Mouse (Mus musculus) hindbrain, embryonic 16.5 days (tissue): Measurements from ENCODE around the gene Chrnb1. TPM values are rescaled to one million over a fixed set of nuclear protein-coding genes. Genes with fewer than 3 reads are reported as not detected.

ENCODE experiments used
- ATAC-seq: fragments of 200-750 bp; cut with Nextera tagmentation; 2 replicates; pipeline ENCODE4 v1.8.0; 2017; ENCODE audit warnings: moderate TSS enrichment, moderate library complexity
- H3K27ac ChIP-seq: fragments of 300-500 bp; sonication (generic); 2 replicates; pipeline ENCODE4 v1.5.1; 2014; ENCODE audit warnings: low read depth, mild to moderate bottlenecking, control low read depth, low read length, moderate library complexity
- H3K27me3 ChIP-seq: fragments of 300-500 bp; sonication (generic); replicated peaks from 2 replicates; pipeline ENCODE4 v1.6.1; 2014; ENCODE audit warnings: low read length; ENCODE audit not compliant: control insufficient read depth, insufficient read depth
- H3K36me3 ChIP-seq: fragments of 300-500 bp; sonication (generic); 2 replicates; pipeline ENCODE4 v1.6.1; 2014; ENCODE audit warnings: mild to moderate bottlenecking, low read length, moderate library complexity, mixed read lengths; ENCODE audit not compliant: control insufficient read depth, insufficient read depth
- H3K4me1 ChIP-seq: fragments of 300-500 bp; sonication (generic); 2 replicates; pipeline ENCODE4 v1.6.1; 2014; ENCODE audit warnings: low read depth, low read length; ENCODE audit not compliant: control insufficient read depth, insufficient read depth
- H3K4me2 ChIP-seq: fragments of 300-500 bp; sonication (generic); 2 replicates; pipeline ENCODE4 v1.6.1; 2014; ENCODE audit warnings: mild to moderate bottlenecking, low read length, control low read depth, moderate library complexity
- H3K4me3 ChIP-seq: fragments of 300-500 bp; sonication (generic); 2 replicates; pipeline ENCODE4 v1.5.1; 2014; ENCODE audit warnings: mild to moderate bottlenecking, low read length, control low read depth, moderate library complexity
- H3K9ac ChIP-seq: fragments of 300-500 bp; sonication (generic); 2 replicates; pipeline ENCODE4 v1.6.1; 2014; ENCODE audit warnings: low read depth, mild to moderate bottlenecking, control low read depth, low read length, moderate library complexity
- H3K9me3 ChIP-seq: fragments of 300-500 bp; sonication (generic); 2 replicates; pipeline ENCODE4 v1.6.1; 2014; ENCODE audit warnings: mild to moderate bottlenecking, low read length, moderate library complexity; ENCODE audit not compliant: control insufficient read depth
- WGBS: fragments of 180-500 bp; shearing (Covaris S2); extraction: QIAGEN DNeasy Blood & Tissue Kit; methylation state at CpG from one replicate; pipeline ENCODE4 v1.1.7; 2014; 5-methylcytosine and 5-hydroxymethylcytosine counted together
- polyA plus RNA-seq: library from polyadenylated mRNA; unstranded; fragments of >200 nt; fragmentation: Nextera tagmentation; extraction: Ambion mirVana; gene quantifications from 2 replicates; pipeline ENCODE4 v1.2.1, GENCODE M21; 2015

Gene Chrnb1
- polyA plus RNA-seq, 1 experiment from 2014 or later, result 1.4 TPM

DNA sequence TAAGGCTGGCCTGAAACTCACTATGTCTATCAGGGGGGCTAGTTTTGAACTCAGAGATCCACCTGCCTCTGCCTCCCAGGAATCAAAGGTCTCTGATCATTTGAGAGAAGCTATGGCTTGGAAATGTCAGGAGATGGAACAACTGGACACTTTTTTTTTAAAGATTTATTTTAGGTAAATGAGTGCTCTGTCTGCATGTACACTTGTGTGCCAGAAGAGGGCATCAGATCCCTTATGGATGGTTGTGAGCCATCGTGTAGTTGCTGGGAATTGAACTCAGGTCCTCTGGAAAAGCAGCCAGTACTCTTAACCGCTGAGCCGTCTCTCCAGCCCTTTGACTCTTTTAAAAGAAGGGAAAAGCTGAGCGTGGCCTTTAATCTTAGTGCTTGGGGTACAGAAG lies 10.6 kb upstream of the Chrnb1 start:
- Histone ChIP-seq H3K4me2 (no peak overlapping the region), H3K4me1 (peaks cover 32% of the 10 kb centered on the region), H3K27me3 (peaks cover 21% of the 10 kb centered on the region), H3K9ac (no peak overlapping the region), H3K27ac (no peak overlapping the region), H3K4me3 (no peak overlapping the region), H3K36me3 (no peaks in the 10 kb centered on the region), H3K9me3 (no peaks in the 10 kb centered on the region)
- WGBS, result 79% methylated on average over 4 of the region's 4 CpGs
- no peak for ATAC-seq

DNA sequence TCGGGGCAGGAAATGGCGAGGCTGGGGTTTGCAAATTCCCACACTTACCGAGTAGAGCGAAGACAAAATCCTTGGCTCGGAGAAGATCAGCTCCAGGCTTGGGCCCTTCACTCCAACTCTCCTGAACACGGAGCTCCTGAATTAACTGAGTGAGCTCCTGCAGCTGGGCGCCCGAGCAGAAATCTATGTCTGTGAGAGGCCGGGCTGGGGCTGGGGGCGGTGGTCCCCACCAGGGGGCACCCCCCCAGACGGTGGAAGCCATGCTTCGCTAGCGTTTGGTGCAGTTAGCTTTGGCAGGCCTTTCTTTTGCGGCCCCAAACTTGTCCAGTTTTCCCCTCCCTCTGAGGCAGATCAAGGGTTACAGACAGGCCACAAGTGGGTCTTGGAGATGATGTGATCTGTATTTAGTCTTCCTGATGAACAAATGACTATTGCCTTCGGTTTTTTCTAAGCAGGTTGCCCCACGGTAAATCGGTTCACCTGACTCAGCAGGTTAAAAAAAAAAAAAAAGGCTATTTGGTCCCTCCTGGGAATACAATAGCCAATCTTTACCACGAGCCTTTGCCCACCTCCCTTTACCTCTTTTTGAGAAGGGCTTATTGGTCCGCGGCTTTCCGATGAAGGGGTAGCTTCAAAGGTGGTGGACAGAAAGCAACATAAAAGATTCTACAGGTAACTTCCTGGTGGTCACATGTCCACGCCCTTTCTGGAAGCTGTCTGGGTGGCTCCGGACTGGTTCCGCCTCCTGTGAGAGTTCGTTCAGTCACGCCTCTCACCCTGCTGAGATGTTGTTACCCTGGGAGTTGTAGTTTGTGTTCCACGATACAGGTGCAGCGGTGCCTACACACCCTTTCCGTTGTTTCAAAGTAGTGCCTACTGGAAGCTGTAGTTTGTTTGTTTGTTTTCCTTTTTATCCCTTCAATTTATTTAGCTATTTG lies 9.5 kb upstream of the Chrnb1 start, which contains the start of gene Tmem102:
Gene Tmem102 (minus strand): TSS at position 653 of the 938 bp plus-strand sequence.
- peak within 1 kb of the TSS; percentile 8 for H3K4me3 ChIP-seq
- 7% methylated on average over 29 of the region's 29 CpGs for WGBS
- no peak within 1 kb of the TSS for H3K27ac ChIP-seq
- H3K9ac ChIP-seq, result peak within 1 kb of the TSS; percentile 35
- no peak for ATAC-seq
- no peaks in the 10 kb centered on the region for H3K9me3 ChIP-seq
- no peaks in the 10 kb centered on the region for H3K36me3 ChIP-seq
- peak within 1 kb of the TSS; percentile 85 for H3K4me2 ChIP-seq
- H3K4me1 ChIP-seq, result peaks cover 38% of the 10 kb centered on the region
- H3K27me3 ChIP-seq, result peaks cover 21% of the 10 kb centered on the region

DNA sequence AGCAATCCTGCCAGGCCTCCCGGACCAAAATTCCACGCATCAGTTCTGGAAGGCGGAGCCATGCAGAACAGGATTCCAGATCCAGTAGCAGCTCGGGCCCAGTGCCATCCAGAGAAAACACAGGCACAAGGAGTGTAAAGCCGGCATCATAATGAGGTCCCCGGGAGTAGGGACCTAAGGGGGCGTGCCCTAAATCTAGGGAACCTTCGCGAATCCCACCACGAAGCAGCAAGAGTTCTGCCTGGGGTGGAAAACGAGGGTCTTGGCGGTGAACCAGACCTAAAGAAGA lies 8.9 kb upstream of the Chrnb1 start:
- peak overlapping the region; percentile 35 for H3K9ac ChIP-seq
- no peak for ATAC-seq
- H3K27me3 ChIP-seq, result peaks cover 21% of the 10 kb centered on the region
- H3K4me1 ChIP-seq, result peaks cover 44% of the 10 kb centered on the region
- no peaks in the 10 kb centered on the region for H3K36me3 ChIP-seq
- H3K4me3 ChIP-seq, result peak overlapping the region; percentile 8
- 6% methylated on average over 12 of the region's 12 CpGs for WGBS
- no peak overlapping the region for H3K27ac ChIP-seq
- H3K9me3 ChIP-seq, result no peaks in the 10 kb centered on the region
- H3K4me2 ChIP-seq, result peak overlapping the region; percentile 85

DNA sequence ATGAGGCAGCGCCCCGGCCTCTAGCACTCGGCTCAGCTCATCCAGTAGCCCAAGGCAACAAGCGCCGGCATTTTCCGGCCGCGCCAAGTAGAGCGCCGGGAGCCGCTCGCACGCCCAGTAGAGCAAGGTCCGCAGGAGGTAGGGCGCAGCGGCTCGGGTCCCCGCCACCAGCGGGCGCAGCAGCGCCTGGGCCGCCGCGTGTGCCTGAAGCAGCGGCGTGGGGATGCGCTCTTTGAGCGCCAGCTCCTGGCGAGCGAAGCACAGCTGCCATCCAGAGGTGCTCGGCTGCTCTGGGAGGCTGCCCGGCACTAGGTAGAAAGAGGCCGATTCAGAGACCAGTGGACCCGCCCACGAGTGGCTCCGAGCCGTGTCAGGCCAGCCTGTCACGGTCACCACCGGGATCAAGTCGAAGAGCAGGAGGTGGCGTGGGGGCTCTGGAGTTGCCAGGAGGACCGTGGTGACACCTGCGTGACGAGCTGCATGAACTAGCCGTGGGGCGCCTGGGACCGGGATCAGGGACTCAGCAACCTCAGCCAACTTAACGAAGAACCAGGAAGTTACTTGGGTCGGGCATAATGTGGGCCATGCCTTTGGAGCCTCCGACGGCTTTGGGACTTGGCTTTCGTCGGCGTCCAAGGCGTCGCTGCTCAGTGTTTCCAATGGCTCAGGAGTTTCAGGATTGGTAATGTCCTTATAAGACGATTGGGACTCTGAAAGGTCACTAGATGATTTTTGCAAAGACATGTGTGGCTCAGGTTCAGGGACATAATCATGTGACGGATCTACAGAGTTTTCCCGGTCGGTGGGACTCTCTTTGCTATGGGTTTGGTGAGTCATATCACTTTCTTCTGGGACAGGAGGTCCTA lies 8.3 kb upstream of the Chrnb1 start:
- peaks cover 49% of the 10 kb centered on the region for H3K4me1 ChIP-seq

DNA sequence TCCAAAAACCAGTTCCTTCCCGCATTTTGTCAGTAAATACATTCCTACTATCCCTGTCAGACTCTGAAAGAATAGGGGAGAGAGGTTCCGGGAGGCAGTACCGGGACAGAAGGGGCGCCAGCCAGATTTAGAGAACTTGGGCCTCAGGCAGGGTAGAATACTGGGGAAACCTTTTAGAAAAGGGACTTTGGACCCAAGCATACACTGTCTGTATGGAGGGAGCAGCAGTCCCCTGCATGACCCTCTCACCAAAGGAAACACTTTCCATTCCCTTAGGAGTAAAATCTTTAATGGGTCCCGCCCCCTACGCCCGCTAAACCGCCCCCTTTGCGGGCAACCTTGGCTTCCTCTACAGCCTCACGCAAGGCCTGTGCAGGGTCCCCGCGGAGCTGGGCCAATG lies 7.6 kb upstream of the Chrnb1 start:
- Histone ChIP-seq H3K9ac (peak overlapping the region; percentile 85), H3K4me2 (peak overlapping the region; percentile 85), H3K9me3 (no peaks in the 10 kb centered on the region), H3K4me3 (peak overlapping the region; percentile 61), H3K27ac (peak overlapping the region; percentile 21), H3K36me3 (no peaks in the 10 kb centered on the region), H3K4me1 (peaks cover 50% of the 10 kb centered on the region), H3K27me3 (peaks cover 18% of the 10 kb centered on the region)
- ATAC-seq, result no peak
- 2% methylated on average over 12 of the region's 12 CpGs for WGBS

More for the DNA sequence above, 8.3 kb upstream of the Chrnb1 start:
- Histone ChIP-seq H3K4me3 (peak overlapping the region; percentile 61), H3K9me3 (no peaks in the 10 kb centered on the region), H3K9ac (peak overlapping the region; percentile 85), H3K27me3 (peaks cover 18% of the 10 kb centered on the region), H3K4me2 (peak overlapping the region; percentile 85), H3K27ac (peak overlapping the region; percentile 21; the same call in 1 of the 2 replicates), H3K36me3 (no peaks in the 10 kb centered on the region)
- ATAC-seq, result peak; percentile 44
- 1% methylated on average over 60 of the region's 60 CpGs for WGBS

DNA sequence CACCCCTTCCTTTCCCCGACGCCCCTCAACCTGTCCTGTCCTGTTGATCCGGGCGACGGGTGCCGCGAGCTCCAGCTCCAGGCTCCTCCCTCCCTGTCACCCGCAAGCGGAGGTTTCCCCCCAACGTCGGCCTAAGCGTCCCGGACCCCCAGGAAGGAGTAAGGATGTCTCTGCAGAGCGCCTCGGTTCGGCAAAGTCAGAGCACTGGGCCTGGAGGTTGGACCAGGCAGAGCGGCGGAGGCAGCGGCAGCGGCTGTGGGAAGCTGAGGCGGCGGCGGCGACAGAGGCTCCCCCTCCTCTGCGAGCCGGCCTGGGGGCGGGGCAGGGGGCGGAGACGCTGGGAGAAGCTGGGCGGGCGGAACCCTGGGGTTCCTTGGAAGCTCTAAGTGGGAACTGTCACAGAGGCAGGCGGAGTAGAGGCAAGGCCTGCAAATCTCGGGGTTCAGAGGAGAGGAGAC lies 6.9 kb upstream of the Chrnb1 start:
- Histone ChIP-seq H3K4me1 (peaks cover 50% of the 10 kb centered on the region), H3K4me2 (peak overlapping the region; percentile 85), H3K27me3 (peaks cover 18% of the 10 kb centered on the region)

DNA sequence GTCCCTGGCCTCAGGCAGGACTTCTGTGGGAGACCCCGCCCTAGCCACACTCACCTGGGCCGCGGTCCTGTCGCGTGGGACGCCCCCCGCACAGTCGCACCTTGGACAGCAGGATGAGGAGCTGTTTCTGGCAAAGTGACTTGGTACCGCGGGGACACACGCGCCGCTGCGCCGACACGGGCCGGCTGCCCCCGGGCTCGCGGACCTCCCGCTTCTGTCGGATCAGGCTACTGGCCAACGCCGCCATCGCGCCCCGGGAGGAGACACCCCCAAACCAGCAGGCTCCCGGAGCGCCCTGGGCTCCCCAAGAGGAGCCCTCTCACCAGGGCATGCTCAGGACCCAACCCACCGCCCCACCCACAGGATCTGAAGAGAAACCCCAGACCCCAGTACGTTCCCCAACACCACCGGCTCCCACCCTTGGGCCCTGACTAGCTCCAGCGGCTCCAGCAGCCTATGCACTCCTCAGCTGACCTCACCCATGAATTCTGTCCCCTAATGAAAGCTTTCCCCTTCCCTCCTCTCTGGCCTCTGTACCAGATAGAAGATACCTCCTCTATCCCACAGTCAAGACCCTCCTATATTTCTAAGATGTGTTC lies 5.7 kb upstream of the Chrnb1 start, which contains the start of gene Fgf11:
Gene Fgf11 (minus strand): TSS at position 479 of the 599 bp plus-strand sequence.
- peak within 1 kb of the TSS; percentile 85 for H3K9ac ChIP-seq
- no peaks in the 10 kb centered on the region for H3K36me3 ChIP-seq
- WGBS, result under 1% methylated on average over 33 of the region's 33 CpGs
- H3K27ac ChIP-seq, result peak within 1 kb of the TSS; percentile 95
- H3K4me3 ChIP-seq, result peak within 1 kb of the TSS; percentile 61
- peaks cover 14% of the 10 kb centered on the region for H3K27me3 ChIP-seq
- H3K9me3 ChIP-seq, result no peaks in the 10 kb centered on the region
- H3K4me1 ChIP-seq, result peaks cover 50% of the 10 kb centered on the region
- peak within 1 kb of the TSS; percentile 85 for H3K4me2 ChIP-seq
- no peak for ATAC-seq

More for the DNA sequence above, 6.9 kb upstream of the Chrnb1 start:
- H3K9ac ChIP-seq, result peak overlapping the region; percentile 85
- peak overlapping the region; percentile 61 for H3K4me3 ChIP-seq
- no peaks in the 10 kb centered on the region for H3K9me3 ChIP-seq
- peak overlapping the region; percentile 95 for H3K27ac ChIP-seq
- H3K36me3 ChIP-seq, result no peaks in the 10 kb centered on the region
- peak; percentile 48 for ATAC-seq
- WGBS, result under 1% methylated on average over 28 of the region's 33 CpGs

DNA sequence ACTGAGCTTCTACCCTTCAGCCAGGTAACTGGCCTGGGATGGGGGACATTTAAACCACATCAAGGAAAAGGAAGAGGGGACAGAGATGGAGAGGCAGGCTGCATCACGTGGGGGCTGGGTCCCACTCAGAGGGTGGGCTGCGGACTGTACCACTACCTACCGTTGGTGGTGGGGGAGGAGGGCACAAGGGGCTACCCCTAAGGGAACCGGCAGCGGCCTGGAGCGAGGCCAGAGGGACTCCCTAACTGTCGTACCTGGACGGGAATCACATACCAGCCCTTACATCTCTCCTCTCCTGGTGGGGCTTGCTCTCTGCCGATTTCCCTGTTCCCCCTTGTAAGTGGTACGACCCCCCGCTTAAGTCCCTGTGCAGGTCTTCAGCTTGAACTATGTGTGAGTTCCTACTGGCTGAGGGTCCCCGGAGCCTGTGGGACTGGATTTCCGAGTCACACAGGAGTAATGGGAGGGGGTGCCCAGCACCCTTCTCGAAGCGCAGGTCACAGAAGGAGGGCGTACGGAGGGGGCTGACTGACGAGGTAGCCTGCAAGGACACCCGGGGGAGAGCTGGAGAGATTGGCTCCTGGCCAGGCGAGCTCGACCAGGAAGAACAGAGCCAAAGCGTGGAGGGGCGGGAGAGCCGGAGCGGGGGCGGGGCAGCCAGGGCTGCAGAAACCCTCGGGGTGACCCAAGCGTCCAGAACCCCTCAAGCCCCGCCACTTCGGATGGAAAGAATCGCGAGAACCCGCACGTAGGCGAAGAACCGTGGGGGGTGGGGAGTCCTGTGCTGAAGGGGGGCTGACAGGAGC lies 4.9 kb upstream of the Chrnb1 start:
- peak; percentile 81 for ATAC-seq
- Histone ChIP-seq H3K4me2 (peak overlapping the region; percentile 85), H3K27ac (peak overlapping the region; percentile 95), H3K27me3 (peaks cover 7% of the 10 kb centered on the region), H3K36me3 (no peaks in the 10 kb centered on the region), H3K4me1 (peaks cover 52% of the 10 kb centered on the region), H3K9ac (peak overlapping the region; percentile 85), H3K4me3 (peak overlapping the region; percentile 61), H3K9me3 (no peaks in the 10 kb centered on the region)
- 0% methylated on average over 34 of the region's 36 CpGs for WGBS
